In the genomic region with DNA sequence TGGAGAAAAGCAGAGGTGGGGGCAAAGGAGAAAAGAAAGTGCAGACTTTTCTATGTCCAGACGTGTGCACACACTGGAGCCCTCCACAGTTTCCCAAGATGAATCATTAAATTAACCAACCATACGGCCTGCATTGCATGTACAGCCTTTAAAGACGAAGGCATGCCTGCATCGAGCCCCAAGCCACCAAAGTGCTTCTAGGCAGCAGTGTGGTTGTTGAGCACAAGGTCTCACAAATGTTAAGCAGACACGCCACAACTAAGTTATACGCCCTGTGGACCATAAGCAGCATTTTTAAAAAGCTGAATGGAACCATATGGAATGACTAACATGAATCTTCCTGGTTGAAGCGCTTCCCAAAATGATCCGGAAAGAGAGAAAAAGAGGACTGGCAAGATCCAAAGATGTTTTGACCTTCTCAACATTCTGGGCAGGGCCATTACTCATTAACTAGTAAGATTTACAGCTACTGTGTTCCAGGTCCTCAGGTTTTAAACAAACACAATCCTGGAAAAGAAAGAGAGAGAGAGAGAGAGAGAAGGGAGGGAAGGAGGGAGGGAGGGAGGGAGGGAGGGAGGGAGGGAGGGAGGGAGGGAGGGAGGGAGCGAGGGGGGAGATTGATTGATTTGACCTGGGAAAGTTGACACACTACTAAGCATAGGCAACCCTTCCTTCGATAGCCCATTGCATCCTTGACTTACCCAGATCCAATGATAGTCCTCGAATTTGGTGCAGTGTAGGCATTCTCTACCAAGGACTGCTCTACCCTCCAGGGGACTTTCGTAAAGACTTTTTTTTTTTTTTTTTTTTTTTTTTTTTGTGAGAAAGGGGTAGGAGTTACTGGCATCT, we compare ENCODE assay signal across 13 mouse cellular contexts. TPM values are rescaled to one million over a fixed set of nuclear protein-coding genes. Genes with fewer than 3 reads are reported as not detected.
DNase-seq lines count a peak whose midpoint lies in the region; ATAC-seq and TF ChIP-seq lines count a peak whose summit lies in the region.
"Had no signal": no experiment of that assay in that cellular context is flagged by ENCODE, and none has a peak within 500 bp of the region (broad histone marks: within the 10 kb centered on the region; RNA-seq: fewer than 3 reads in every experiment).

No protein-coding gene starts in this region.

- ATAC-seq in intestine, postnatal 0 days, result peak; percentile 47; the same call in 1 of the 2 replicates
- no peak; the same call in 1 of the 2 replicates for ATAC-seq in liver, embryonic 11.5 days (replicated peaks; ENCODE audit: low FRiP score)
- ATAC-seq in megakaryocyte-erythroid progenitor cell, adult 5-6 weeks (replicated peaks; ENCODE audit: low FRiP score, low TSS enrichment, poor library complexity, severe bottlenecking), result no peak

- no peak overlapping the region for H3K4me3 ChIP-seq in testis, adult 2 months (ENCODE audit: control insufficient read depth, low read depth, low read length)
- no peak overlapping the region for H3K4me3 ChIP-seq in intestine, postnatal 0 days (ENCODE audit: low read depth, low read length)
- no peak overlapping the region for H3K4me3 ChIP-seq in liver, embryonic 11.5 days (ENCODE audit: low read depth, low read length)
- H3K4me3 ChIP-seq: embryonic facial prominence, embryonic 12.5 days; myocyte had no signal

- no peak for TF ChIP-seq POLR2A in testis, adult 2 months (IDR thresholded peaks at IDR 0.05; ENCODE audit: control insufficient read depth, low read depth, low read length)

- WGBS in intestine, postnatal 0 days, result 26% methylated on average over 12 of the region's 12 CpGs
- WGBS in liver, embryonic 11.5 days, result 72% methylated on average over 12 of the region's 12 CpGs

- H3K4me1 ChIP-seq in testis, adult 2 months (ENCODE audit: control insufficient read depth, insufficient read depth, low read length), result no peaks in the 10 kb centered on the region
- peaks cover 9% of the 10 kb centered on the region; the same call in 1 of the 2 replicates for H3K4me1 ChIP-seq in intestine, postnatal 0 days (replicated peaks; ENCODE audit: control insufficient read depth, insufficient read depth, low read length)
- H3K4me1 ChIP-seq in liver, embryonic 11.5 days (replicated peaks; ENCODE audit: control insufficient read depth, insufficient read depth, low read length), result peaks cover 20% of the 10 kb centered on the region

- H3K4me2 ChIP-seq in intestine, postnatal 0 days (replicated peaks; ENCODE audit: low read depth), result peak overlapping the region; percentile 49
- H3K4me2 ChIP-seq in liver, embryonic 11.5 days, result 0 out of 2 replicates have a peak overlapping the region, but pooled peaks have one; percentile 7
- H3K4me2 ChIP-seq: embryonic facial prominence, embryonic 12.5 days had no signal

- H3K9ac ChIP-seq in intestine, postnatal 0 days (ENCODE audit: low read depth, low read length), result no peak overlapping the region
- H3K9ac ChIP-seq in liver, embryonic 11.5 days (ENCODE audit: low read depth, low read length), result no peak overlapping the region
- H3K9ac ChIP-seq: embryonic facial prominence, embryonic 12.5 days had no signal

- H3K36me3 ChIP-seq in testis, adult 2 months (ENCODE audit: control insufficient read depth, insufficient read depth, low read length), result no peaks in the 10 kb centered on the region
- no peaks in the 10 kb centered on the region for H3K36me3 ChIP-seq in intestine, postnatal 0 days (ENCODE audit: control insufficient read depth, insufficient read depth)
- H3K36me3 ChIP-seq in liver, embryonic 11.5 days (ENCODE audit: control insufficient read depth, insufficient read depth, low read length), result no peaks in the 10 kb centered on the region
- H3K36me3 ChIP-seq: embryonic facial prominence, embryonic 12.5 days had no signal

- H3K27ac ChIP-seq in testis, adult 2 months (ENCODE audit: control insufficient read depth, insufficient read depth, low read depth, low read length), result peak overlapping the region; percentile 62; the same call in 1 of the 2 replicates
- peak overlapping the region; percentile 50; the same call in 1 of the 2 replicates for H3K27ac ChIP-seq in intestine, postnatal 0 days (ENCODE audit: low read depth, low read length)
- H3K27ac ChIP-seq in liver, embryonic 11.5 days (ENCODE audit: low read depth, low read length), result 0 out of 2 replicates have a peak overlapping the region, but pooled peaks have one; percentile 25
- H3K27ac ChIP-seq: embryonic facial prominence, embryonic 12.5 days had no signal

- H3K27me3 ChIP-seq in testis, adult 2 months (ENCODE audit: control insufficient read depth, insufficient read depth, low read length), result no peaks in the 10 kb centered on the region
- H3K27me3 ChIP-seq in intestine, postnatal 0 days (replicated peaks; ENCODE audit: control insufficient read depth, insufficient read depth, low read length), result no peaks in the 10 kb centered on the region
- H3K27me3 ChIP-seq in liver, embryonic 11.5 days (replicated peaks; ENCODE audit: control insufficient read depth, insufficient read depth, low read length), result no peaks in the 10 kb centered on the region
- H3K27me3 ChIP-seq: embryonic facial prominence, embryonic 12.5 days had no signal

- DNase-seq in testis, postnatal 10 days (ENCODE audit: low spot score), result no peak
- DNase-seq in liver, embryonic 11.5 days (ENCODE audit: low spot score), result no peak
- peak; percentile 55 for DNase-seq in yolk sac, embryonic 10.5 days (ENCODE audit: low spot score)
- no peak for DNase-seq in layer of hippocampus, postnatal 36 days
- DNase-seq in right cerebral cortex, adult 2 months (ENCODE audit: low spot score in 2 of 2), result no peak
- DNase-seq: cerebellum, adult 18-20 months; heart, postnatal 14 days; thymus, adult 18-20 months had no signal

- no peaks in the 10 kb centered on the region for H3K9me3 ChIP-seq in intestine, postnatal 0 days (ENCODE audit: control insufficient read depth)
- H3K9me3 ChIP-seq in liver, embryonic 11.5 days (ENCODE audit: control insufficient read depth, low read length), result no peaks in the 10 kb centered on the region
- H3K9me3 ChIP-seq: embryonic facial prominence, embryonic 12.5 days had no signal

- no peak for TF ChIP-seq CTCF in testis, adult 2 months (IDR thresholded peaks at IDR 0.05; ENCODE audit: control insufficient read depth, insufficient read depth, insufficient replicate concordance, low read depth, low read length)
- no peak for TF ChIP-seq CTCF in intestine, postnatal 0 days (IDR thresholded peaks at IDR 0.05; ENCODE audit: low read depth)

RNA-seq across cellular contexts. Expression of a gene that starts 26.5 kb away (rescaled TPM):
- 9.2 and 11.1 TPM in 2 replicates for polyA plus RNA-seq in testis, adult 2 months (2012; rRNA removed)
- polyA plus RNA-seq in intestine, postnatal 0 days (2015; fragmentation: Nextera tagmentation; extraction: Ambion mirVana), result 4.2 and 5.4 TPM in 2 replicates
- 4.6 TPM in 2 replicates for polyA plus RNA-seq in liver, embryonic 11.5 days (2014; fragmentation: Nextera tagmentation; extraction: Ambion mirVana)
- 0.54 and 0.57 TPM in 2 replicates for total RNA-seq in megakaryocyte-erythroid progenitor cell, adult 5-6 weeks (2014; fragmentation: Nextera tagmentation)
- 0.15 and 0.28 TPM in 2 replicates for total RNA-seq in megakaryocyte-erythroid progenitor cell, adult 5-6 weeks (2017)
- total RNA-seq in layer of hippocampus, postnatal 36 days (2021), result 10 to 100 TPM; 45.5 to 53.7 TPM
